Mouse (Mus musculus) heart, embryonic 11.5 days (tissue): Measurements from ENCODE around the gene 9030612E09Rik. TPM values are rescaled to one million over a fixed set of nuclear protein-coding genes. Genes with fewer than 3 reads are reported as not detected.
A peak's percentile ranks its signal among the peaks of the same experiment; 100 is the strongest.

Source experiments
- ATAC-seq: fragments of 200-750 bp; cut with Nextera tagmentation; replicated peaks from 2 replicates; pipeline ENCODE4 v1.8.0; 2017; ENCODE audit warnings: moderate library complexity; ENCODE audit not compliant: insufficient number of reproducible peaks, low FRiP score, low TSS enrichment
- H3K27ac ChIP-seq: fragments of 300-500 bp; sonication (generic); 2 replicates; pipeline ENCODE4 v1.5.1; 2014; ENCODE audit warnings: mild to moderate bottlenecking, low read depth, low read length
- H3K27me3 ChIP-seq: fragments of 300-500 bp; sonication (generic); 2 replicates; pipeline ENCODE4 v1.6.1; 2014; ENCODE audit warnings: mild to moderate bottlenecking, low read length, mixed read lengths; ENCODE audit not compliant: control insufficient read depth, insufficient read depth
- H3K36me3 ChIP-seq: fragments of 300-500 bp; sonication (generic); 2 replicates; pipeline ENCODE4 v1.6.1; 2014; ENCODE audit warnings: mild to moderate bottlenecking, low read length, moderate library complexity, mixed read lengths; ENCODE audit not compliant: control insufficient read depth, insufficient read depth
- H3K4me1 ChIP-seq: fragments of 300-500 bp; sonication (generic); 2 replicates; pipeline ENCODE4 v1.6.1; 2014; ENCODE audit warnings: low read length; ENCODE audit not compliant: control insufficient read depth, insufficient read depth
- H3K4me2 ChIP-seq: fragments of 300-500 bp; sonication (generic); 2 replicates; pipeline ENCODE4 v1.6.1; 2014; ENCODE audit warnings: mild to moderate bottlenecking, moderate library complexity
- H3K4me3 ChIP-seq: fragments of 300-500 bp; sonication (generic); 2 replicates; pipeline ENCODE4 v1.5.1; 2014; ENCODE audit warnings: low read depth, low read length
- H3K9ac ChIP-seq: fragments of 300-500 bp; sonication (generic); 2 replicates; pipeline ENCODE4 v1.6.1; 2014; ENCODE audit warnings: mild to moderate bottlenecking, low read depth, low read length, moderate library complexity
- H3K9me3 ChIP-seq: fragments of 300-500 bp; sonication (generic); replicated peaks from 2 replicates; pipeline ENCODE4 v1.6.1; 2016; ENCODE audit warnings: low read length; ENCODE audit not compliant: control insufficient read depth
- WGBS: fragments of 180-500 bp; shearing (Covaris S2); extraction: QIAGEN DNeasy Blood & Tissue Kit; methylation state at CpG from one replicate; pipeline ENCODE4 v1.1.7; 2014; ENCODE audit not compliant: insufficient replicate concordance; 5-methylcytosine and 5-hydroxymethylcytosine counted together
- polyA plus RNA-seq: library from polyadenylated mRNA; unstranded; fragments of >200 nt; fragmentation: Nextera tagmentation; extraction: Ambion mirVana; gene quantifications from 2 replicates; pipeline ENCODE4 v1.2.1, GENCODE M21; 2014

Gene 9030612E09Rik
- polyA plus RNA-seq, 1 experiment from 2014 or later = 0.36 TPM

DNA sequence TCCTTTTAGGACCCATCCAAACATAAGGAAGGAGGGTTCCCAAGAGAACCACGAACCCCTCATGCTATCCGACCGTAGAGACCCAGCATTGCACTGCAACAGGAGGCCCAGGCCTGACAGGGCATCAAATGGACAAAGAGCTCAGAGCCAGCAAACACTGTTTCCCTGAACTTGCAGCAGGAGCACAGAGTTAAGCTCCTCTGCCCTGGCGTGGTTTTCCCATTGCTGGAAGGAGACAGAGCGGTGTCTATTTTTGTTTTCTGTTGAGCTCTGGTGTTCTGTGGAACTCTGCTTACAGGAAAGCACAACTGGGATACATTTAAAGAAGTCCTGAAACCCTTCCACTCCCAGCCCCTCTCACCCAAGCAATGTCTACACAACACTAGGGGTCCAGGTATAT lies 15.2 kb upstream of the 9030612E09Rik start:
- no peaks in the 10 kb centered on the region for H3K36me3 ChIP-seq
- 0 out of 2 replicates have a peak overlapping the region, but pooled peaks have one; percentile 15 for H3K27ac ChIP-seq
- H3K9me3 ChIP-seq = no peaks in the 10 kb centered on the region
- no peak for ATAC-seq
- no peak overlapping the region for H3K9ac ChIP-seq
- 58% methylated on average over 5 of the region's 5 CpGs for WGBS
- H3K4me3 ChIP-seq = no peak overlapping the region
- peak overlapping the region; percentile 0; the same call in 1 of the 2 replicates for H3K4me2 ChIP-seq
- no peaks in the 10 kb centered on the region for H3K27me3 ChIP-seq
- H3K4me1 ChIP-seq = peaks cover 16% of the 10 kb centered on the region

DNA sequence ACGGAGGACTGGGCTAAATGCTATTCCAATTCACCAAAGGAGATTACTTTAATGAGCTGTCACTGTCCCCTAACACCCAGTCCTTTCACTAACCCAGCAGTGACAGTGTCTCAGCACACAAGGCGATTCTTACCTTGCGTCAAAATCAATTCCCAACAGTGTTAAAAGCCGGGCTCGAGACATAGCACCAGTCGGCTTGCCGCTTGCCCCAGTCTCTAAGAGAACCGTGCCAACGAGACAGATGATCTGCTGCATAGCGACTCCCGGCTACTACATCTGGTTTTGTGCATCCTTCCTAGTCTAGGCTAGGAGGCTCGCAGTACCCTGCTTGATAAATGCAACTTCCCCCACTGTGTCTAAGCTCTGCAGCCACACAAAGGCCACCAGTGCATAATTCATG lies 12.2 kb upstream of the 9030612E09Rik start:
- no peak overlapping the region for H3K4me3 ChIP-seq
- H3K27ac ChIP-seq = no peak overlapping the region
- H3K9me3 ChIP-seq = no peaks in the 10 kb centered on the region
- no peaks in the 10 kb centered on the region for H3K36me3 ChIP-seq
- H3K4me2 ChIP-seq = no peak overlapping the region
- H3K4me1 ChIP-seq = peaks cover 7% of the 10 kb centered on the region; the same call in 1 of the 2 replicates
- no peaks in the 10 kb centered on the region for H3K27me3 ChIP-seq
- ATAC-seq = no peak
- WGBS = 90% methylated on average over 12 of the region's 12 CpGs
- no peak overlapping the region for H3K9ac ChIP-seq

DNA sequence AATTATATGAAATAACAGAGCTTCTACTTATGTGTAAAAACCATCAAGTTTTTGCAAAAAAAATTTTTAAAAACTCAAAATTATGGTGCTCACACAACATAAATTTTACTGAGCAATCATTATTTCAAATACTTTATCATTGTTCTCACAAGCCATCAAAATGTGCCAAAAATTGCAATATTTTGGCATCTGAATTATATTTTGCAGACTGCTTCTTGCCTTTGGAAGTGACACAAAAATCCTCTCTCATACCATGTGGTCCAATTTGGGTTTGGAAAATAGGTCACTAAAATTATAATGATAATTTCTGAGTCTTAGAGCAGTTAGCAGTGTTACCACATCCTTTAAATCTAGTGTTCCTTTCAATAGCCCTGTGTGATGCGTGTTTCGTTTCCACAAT lies 10.1 kb upstream of the 9030612E09Rik start:
- H3K27me3 ChIP-seq = no peaks in the 10 kb centered on the region
- no peak for ATAC-seq
- 86% methylated on average over 2 of the region's 2 CpGs for whole genome bisulfite sequencing

DNA sequence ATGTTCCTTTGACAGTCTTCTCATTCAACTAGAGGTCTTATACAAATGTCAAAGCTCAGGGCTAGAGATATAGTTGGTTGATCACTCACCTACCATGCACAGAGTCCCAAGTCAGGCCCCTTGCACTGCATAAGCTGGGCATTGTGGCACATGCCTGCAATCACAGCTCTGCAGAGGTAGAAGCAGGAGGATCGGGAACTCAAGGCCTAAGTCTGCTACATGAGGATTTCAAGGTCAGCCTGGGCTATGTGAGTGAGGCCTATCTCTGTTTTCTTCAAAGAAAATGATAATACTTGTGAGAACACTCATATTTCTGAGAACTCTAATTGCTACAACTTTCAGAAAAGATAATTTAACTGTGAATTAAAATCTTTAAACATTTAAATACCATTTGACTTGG lies 8.4 kb upstream of the 9030612E09Rik start:
- Histone ChIP-seq H3K4me2 (no peak overlapping the region), H3K9ac (no peak overlapping the region), H3K27ac (no peak overlapping the region), H3K4me1 (peaks cover 7% of the 10 kb centered on the region), H3K36me3 (no peaks in the 10 kb centered on the region), H3K4me3 (no peak overlapping the region), H3K27me3 (no peaks in the 10 kb centered on the region), H3K9me3 (no peaks in the 10 kb centered on the region)
- WGBS = 69% methylated on average over 1 of the region's 1 CpGs
- no peak for ATAC-seq

More for the DNA sequence above, 10.1 kb upstream of the 9030612E09Rik start:
- no peak overlapping the region for H3K9ac ChIP-seq
- no peaks in the 10 kb centered on the region for H3K9me3 ChIP-seq
- H3K4me3 ChIP-seq = no peak overlapping the region
- H3K36me3 ChIP-seq = no peaks in the 10 kb centered on the region
- H3K4me1 ChIP-seq = peaks cover under 1% of the 10 kb centered on the region; the same call in 1 of the 2 replicates
- no peak overlapping the region for H3K4me2 ChIP-seq
- H3K27ac ChIP-seq = no peak overlapping the region

DNA sequence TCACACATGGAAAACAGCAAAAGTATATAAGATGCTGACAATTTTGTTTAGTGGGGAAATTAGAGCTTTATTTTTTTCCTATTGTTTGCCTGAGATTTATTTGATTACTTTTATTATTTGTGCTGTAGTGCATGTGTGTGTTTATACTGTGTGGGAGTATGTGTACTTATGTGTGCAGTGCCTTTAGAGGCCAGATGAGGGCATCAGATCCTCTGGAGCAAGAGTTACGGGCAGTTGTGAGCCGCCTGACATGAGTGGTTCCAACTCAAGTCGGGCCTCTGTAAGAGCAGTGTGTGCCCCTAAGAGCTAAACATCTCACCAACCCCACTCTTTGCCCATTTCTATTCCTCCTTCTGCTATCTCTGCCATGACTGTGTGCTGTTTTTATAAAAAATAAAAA lies 7.7 kb upstream of the 9030612E09Rik start:
- Histone ChIP-seq H3K4me3 (no peak overlapping the region), H3K27ac (no peak overlapping the region), H3K9ac (no peak overlapping the region), H3K36me3 (no peaks in the 10 kb centered on the region), H3K4me2 (no peak overlapping the region), H3K27me3 (no peaks in the 10 kb centered on the region), H3K9me3 (no peaks in the 10 kb centered on the region), H3K4me1 (peaks cover 10% of the 10 kb centered on the region)
- 92% methylated on average over 3 of the region's 3 CpGs for WGBS
- no peak for ATAC-seq

DNA sequence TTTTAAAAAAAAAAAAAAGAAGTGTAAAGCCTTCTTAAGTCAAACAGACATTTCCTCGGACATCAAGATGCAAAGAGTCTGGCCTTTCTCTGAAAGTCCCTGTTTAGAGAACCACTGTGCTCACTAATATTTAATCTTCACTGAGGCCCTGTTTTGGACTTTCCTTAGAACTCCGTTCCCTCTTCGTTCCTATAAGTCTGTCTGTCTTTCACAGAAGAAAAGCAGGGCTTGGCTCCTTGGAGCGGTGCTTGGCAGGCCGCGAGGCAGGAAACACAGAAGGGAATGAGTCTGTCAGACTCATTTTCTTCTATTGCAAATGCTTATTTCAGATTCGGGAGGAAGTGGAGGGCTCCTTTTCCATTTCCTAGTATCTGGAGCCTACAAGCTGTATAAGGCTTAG lies 5.7 kb upstream of the 9030612E09Rik start:
- peaks cover 10% of the 10 kb centered on the region for H3K4me1 ChIP-seq
- H3K9me3 ChIP-seq = no peaks in the 10 kb centered on the region
- no peak overlapping the region for H3K9ac ChIP-seq
- H3K36me3 ChIP-seq = no peaks in the 10 kb centered on the region
- no peak for ATAC-seq
- H3K27me3 ChIP-seq = no peaks in the 10 kb centered on the region
- H3K4me2 ChIP-seq = no peak overlapping the region
- H3K27ac ChIP-seq = no peak overlapping the region
- no peak overlapping the region for H3K4me3 ChIP-seq
- WGBS = 70% methylated on average over 7 of the region's 7 CpGs

DNA sequence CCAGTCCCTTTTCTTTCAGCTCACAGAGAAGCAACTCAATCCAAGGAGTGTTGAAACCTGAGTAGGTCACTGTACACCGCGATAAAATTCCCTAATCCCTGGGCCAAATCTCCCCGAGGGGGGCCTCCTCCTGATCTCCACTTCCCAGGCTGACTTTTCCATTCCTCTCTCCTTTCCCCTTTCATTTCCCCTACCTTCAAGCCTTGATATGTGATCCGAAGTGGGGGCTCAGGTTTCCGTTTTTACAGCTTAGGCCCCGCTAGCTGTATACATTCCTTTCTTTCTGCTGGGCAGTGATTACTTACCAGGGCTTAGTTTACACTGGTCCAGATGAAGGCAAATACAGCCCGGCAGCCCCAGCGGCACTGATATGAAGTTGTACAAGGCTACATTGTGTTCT lies 3.4 kb upstream of the 9030612E09Rik start:
- Histone ChIP-seq H3K4me2 (peak overlapping the region; percentile 85), H3K9me3 (no peaks in the 10 kb centered on the region), H3K9ac (peak overlapping the region; percentile 60), H3K4me3 (peak overlapping the region; percentile 28), H3K27ac (peak overlapping the region; percentile 63), H3K36me3 (no peaks in the 10 kb centered on the region), H3K27me3 (peaks cover 14% of the 10 kb centered on the region), H3K4me1 (peaks cover 12% of the 10 kb centered on the region)
- 2% methylated on average over 8 of the region's 8 CpGs for WGBS
- ATAC-seq = no peak

DNA sequence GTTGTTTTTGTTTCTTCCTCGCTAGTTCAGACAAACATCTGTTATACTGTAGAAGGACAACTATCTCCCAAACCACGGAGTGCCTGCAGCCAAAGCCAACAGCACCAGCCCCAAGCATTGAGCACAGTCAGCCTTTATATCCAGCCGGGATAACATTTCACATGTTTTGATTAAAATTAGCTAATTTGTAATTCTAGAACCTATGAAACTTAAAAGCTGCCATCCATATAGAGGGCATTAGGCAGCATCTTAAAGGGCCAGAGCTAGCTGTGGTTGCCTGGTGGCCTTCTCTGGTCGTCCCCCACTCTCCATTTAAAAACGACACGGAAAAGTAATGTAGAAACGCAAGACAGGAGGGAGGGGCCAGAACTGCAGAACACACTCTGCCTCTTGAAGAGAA lies 2.4 kb upstream of the 9030612E09Rik start:
- Histone ChIP-seq H3K4me2 (peak overlapping the region; percentile 85), H3K27me3 (peaks cover 16% of the 10 kb centered on the region), H3K27ac (no peak overlapping the region), H3K9ac (no peak overlapping the region), H3K9me3 (no peaks in the 10 kb centered on the region), H3K4me1 (peaks cover 12% of the 10 kb centered on the region), H3K4me3 (peak overlapping the region; percentile 73), H3K36me3 (no peaks in the 10 kb centered on the region)
- no peak for ATAC-seq
- 9% methylated on average over 7 of the region's 7 CpGs for WGBS

DNA sequence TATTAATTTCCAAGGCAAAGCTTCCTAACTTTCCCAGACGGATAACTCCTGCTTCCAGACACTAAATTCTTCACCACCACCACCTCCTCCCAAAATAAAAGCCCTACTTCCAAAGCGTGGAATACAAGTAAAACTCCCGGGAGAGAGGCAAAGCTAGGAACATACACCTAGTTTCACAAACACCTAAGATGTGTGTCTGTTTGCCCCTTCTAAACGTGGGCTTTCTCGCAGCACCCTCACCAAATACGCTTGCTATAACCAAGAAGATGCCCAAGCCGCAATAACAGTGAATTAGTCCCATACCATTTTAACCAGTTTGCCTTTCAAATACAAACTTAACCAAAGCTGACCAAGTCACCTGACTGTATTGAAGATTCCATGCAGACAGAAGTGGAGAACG lies 1.9 kb upstream of the 9030612E09Rik start:
- Histone ChIP-seq H3K27me3 (peaks cover 18% of the 10 kb centered on the region), H3K9ac (no peak overlapping the region), H3K4me1 (peaks cover 12% of the 10 kb centered on the region), H3K27ac (no peak overlapping the region), H3K4me3 (peak overlapping the region; percentile 73), H3K4me2 (peak overlapping the region; percentile 85), H3K9me3 (no peaks in the 10 kb centered on the region), H3K36me3 (no peaks in the 10 kb centered on the region)
- no peak for ATAC-seq
- 8% methylated on average over 8 of the region's 8 CpGs for WGBS
